Mouse (Mus musculus): ENCODE results near the gene Erf. TPM values are rescaled to one million over a fixed set of nuclear protein-coding genes. Genes with fewer than 3 reads are reported as not detected.

Gene Erf
- 40.7 and 44.2 TPM in 2 replicates for polyA plus RNA-seq (2012; rRNA removed; ENCODE audit: low replicate concordance)

DNA sequence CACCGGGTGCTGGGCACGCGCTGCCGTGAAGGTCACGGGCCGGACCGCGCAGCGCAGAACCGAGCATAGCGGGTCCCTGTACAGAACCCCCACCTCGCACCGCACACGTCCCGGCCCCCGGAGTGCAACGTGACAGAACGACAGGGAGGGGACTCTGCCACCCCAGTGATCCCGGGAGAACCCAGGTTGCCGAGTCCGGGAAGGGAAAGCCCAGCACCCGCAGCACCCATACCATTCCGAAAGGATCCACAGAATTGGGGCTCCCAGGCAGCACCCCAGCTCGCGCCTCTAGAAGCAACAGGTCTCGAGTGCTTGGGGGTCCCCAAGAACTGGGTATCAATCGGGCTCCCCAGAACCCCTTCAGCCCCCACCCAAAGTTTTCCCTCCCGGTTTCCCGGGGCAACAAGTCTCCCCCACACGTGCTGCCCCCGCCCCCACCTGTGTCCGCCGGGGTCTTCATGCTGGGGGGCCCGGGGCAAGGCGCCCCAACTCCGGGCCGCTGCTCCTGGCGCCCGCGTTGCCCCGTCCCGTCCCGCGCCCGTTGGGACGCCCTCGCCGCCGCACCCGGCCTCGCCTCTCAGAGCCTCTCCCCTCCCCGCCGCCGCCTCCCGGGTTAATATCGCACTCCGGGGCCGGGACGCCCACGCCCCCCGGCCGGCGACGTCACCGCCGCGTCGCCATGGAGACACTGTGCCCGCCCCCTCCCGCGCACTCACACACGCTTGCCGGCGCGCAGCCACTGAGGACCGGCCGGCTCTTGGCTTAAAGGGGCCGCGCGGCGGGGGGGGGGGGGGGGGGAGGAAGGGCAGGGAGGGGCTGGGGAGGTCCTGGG, at the start of gene Erf:
Gene Erf, minus strand, starts transcription at position 621 of the 832 bp plus-strand sequence.

DNA sequence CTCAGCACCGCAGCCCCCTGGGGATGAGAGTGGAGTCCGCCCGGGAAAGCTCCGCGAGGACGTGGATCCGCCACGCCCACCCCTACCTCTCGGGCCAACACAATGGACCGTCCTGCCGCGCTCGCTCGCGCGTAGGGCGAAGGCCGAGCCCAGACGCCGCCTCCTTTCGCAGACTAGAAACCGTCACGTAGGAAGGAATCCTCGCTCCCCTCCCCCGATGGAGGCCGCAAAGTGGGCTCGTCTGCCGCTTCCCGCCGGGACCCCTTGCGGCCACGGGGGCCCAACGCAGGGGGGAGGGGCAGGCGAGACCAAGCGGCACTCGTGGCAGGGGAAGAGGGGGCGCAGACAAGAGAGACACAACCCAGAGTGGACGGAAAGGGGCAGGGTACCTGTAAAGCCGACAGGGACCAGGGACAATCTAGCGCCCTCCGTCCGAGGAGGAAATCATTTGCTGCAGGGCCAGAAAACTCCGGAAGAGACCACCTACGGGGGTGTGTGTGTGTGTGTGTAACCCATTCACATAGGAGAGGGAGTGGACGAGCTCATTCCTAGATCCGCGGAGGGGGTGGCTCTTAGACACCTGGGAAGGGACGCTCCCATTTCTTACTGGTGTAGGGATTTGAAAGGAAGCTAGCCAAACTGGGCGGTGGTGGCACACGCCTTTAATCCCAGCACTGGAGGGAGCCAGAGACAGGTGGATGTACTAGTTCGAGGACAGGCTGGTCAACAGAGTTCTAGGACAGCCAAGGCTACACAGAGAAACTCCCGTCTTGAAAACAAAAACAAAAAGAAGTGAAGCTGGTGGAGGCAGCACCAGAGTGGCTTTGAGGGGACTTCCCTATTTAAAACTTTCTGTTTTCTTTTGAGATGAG, 47.1 kb upstream of the Erf start, which contains the start of gene Pafah1b3:
Gene Pafah1b3, minus strand, starts transcription at position 533 of the 872 bp plus-strand sequence.

DNA sequence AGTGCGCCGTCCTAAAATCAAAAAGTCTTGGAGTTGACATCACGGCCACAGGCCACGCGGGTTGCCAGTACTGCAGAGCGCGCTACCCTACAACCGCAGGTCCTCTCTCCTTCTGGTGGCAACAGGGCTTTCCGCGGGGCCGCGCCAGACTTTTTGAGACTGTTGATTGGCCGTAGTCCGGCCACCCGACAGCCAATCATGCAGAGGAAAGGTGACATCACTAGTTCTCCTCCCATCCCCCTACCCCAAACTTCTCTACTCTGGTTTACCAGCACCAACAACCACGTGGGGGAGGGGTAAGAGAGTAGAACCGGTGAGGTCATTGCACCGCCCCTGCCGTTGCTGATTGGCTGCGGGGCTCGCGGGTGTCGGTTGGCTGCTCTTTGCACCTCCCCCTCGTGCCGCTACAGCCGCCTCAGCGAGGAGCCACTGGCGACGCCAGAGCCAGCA, 16.8 kb upstream of the Erf start, which contains the start of gene Cic:
Gene Cic, plus strand, starts transcription at position 404 of the 450 bp plus-strand sequence.

DNA sequence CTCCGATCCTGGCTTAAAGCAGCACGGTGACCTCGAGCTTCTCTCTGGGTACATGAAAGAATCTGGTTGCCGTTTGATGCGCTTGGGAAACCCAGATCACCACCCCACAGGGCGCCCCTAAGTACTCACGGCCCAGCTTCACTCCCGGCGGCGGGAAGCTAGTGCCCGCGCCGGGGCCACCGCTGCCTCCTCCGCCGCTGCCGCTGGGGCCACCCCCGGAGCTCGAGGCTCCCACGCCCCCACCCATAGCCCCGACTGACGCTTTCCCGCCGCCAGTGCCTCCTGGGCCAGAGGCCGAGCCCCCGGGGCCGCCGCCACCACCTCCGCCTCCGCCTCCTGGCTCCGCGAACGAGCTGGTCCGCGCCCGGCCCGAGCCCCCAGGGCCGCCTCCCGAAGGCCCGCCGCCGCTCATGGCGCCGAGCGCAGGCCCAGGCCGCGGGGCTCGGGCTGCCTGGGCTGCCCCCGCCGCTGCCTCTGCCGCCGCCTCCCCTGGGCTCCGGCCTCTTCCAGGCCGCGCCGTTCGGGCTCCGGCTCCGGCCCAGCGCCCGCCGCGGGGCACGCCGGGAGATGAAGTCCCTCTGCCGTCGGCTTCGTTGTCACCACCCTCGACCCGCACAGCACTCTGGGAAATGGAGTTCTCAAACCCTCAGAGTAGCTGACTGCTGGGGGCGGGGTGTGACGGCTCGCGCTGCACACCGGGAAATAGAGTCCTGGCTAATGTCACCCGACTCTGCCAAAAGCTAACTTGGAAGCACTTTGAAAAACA, 13.1 kb downstream of the Erf start, which contains the start of gene Gsk3a:
Gene Gsk3a, minus strand, starts transcription at position 603 of the 766 bp plus-strand sequence.

DNA sequence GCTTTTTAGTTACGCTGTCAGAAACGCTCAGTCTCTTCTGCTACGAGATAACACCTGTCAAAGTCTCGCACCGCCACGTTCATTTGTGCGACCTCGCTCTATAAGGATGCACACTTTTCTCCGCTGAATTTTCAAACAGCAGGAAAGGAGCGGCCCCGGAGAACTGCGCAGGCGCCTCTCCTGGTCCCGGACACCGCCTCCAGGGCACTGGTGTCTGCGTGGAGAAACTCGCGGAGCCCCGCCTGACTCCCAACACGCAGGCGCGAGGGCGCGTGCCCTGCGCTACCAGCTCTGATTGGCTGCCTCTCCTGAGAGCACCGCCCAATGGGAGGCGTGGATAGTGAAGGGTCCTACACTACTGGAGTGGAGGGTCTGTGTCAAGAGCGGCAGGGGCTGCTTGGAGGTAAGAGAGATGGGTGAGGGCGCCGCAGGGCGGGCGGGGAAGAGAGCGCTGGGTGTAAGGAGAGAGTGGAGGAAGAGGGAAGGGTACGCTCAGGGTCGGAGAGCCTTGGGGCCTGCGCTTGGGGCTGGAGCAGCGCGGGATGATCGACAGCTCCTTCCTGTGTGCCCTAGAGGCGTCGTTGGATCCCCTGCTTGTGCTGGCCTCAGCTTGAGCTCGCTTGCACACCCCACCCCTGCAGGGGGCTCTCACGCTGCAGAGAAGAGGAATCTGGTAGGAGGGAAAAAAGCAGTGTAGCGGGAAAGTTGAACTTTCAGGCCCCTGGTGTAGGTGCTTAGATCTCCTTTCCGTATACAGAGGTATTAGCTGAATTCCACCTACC, 29.3 kb downstream of the Erf start, which contains the start of gene Zfp526:
Gene Zfp526, plus strand, starts transcription at position 324 of the 782 bp plus-strand sequence.

DNA sequence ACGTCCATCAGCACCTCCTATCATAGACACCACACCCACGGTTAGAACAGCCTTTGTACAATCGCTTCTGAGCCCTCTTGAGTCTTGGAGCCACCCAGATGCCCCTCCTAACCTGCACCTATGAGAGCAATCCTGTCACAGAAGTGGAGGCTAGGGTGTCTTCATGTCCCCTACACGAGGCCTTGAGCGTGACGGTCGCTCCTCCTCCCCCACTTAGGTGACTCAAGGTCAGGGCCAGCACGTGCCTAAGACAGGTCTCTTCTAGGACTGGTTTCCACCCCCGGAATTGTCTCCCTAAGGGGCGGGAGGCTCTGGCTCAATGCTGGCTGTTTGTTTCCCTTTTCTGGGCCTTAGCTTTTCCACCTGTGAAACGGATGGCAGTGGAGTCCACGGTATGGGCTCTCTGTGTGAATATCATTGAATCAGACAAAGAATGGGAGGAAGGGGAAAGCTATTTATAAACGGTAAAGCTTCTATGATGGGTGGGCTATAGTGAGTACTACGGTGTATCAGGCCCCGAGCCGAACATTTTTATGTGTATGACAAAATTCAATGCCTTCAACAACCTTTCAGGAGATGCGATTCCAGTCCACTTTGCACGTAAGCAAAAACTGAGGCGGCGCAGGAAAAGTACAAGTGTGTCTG, 30.0 kb downstream of the Erf start, which contains the start of gene Dedd2:
Gene Dedd2, minus strand, starts transcription at position 159 of the 645 bp plus-strand sequence.

Other genes starting within 250 kb of the Erf start
- 1.6 and 4.1 TPM in 2 replicates for gene Atp1a3, start 244.8 kb downstream of the Erf start, polyA plus RNA-seq (2012; rRNA removed; ENCODE audit: low replicate concordance)
- gene Grik5, start 178.4 kb downstream of the Erf start, polyA plus RNA-seq (2012; rRNA removed; ENCODE audit: low replicate concordance), result 19.8 and 24.4 TPM in 2 replicates
- gene Zfp574, start 178.2 kb downstream of the Erf start, polyA plus RNA-seq (2012; rRNA removed; ENCODE audit: low replicate concordance), result 34.5 and 39.7 TPM in 2 replicates
- 1.8 and 3.3 TPM in 2 replicates for gene Pou2f2, start 71.0 kb downstream of the Erf start, polyA plus RNA-seq (2012; rRNA removed; ENCODE audit: low replicate concordance)
- 45.9 and 104 TPM in 2 replicates for gene Dedd2, start 30.1 kb downstream of the Erf start, polyA plus RNA-seq (2012; rRNA removed; ENCODE audit: low replicate concordance)
- gene Zfp526, start 29.3 kb downstream of the Erf start, polyA plus RNA-seq (2012; rRNA removed; ENCODE audit: low replicate concordance), result 6.1 and 7.0 TPM in 2 replicates
- gene Gsk3a, start 12.9 kb downstream of the Erf start, polyA plus RNA-seq (2012; rRNA removed; ENCODE audit: low replicate concordance), result 141 and 179 TPM in 2 replicates
- gene Cic, start 16.9 kb upstream of the Erf start, polyA plus RNA-seq (2012; rRNA removed; ENCODE audit: low replicate concordance), result 54.5 and 62.2 TPM in 2 replicates
- gene Pafah1b3, start 47.2 kb upstream of the Erf start, polyA plus RNA-seq (2012; rRNA removed; ENCODE audit: low replicate concordance), result 86.5 and 148 TPM in 2 replicates
- 0.07 TPM in 1 of 2 replicates, not detected in the other for gene Prr19, start 50.6 kb upstream of the Erf start, polyA plus RNA-seq (2012; rRNA removed; ENCODE audit: low replicate concordance)
- 0.64 and 1.5 TPM in 2 replicates for gene Tmem145, start 55.3 kb upstream of the Erf start, polyA plus RNA-seq (2012; rRNA removed; ENCODE audit: low replicate concordance)
- gene Megf8, start 66.4 kb upstream of the Erf start, polyA plus RNA-seq (2012; rRNA removed; ENCODE audit: low replicate concordance), result 21.0 and 22.1 TPM in 2 replicates
- gene Cnfn, start 119.0 kb upstream of the Erf start, polyA plus RNA-seq (2012; rRNA removed; ENCODE audit: low replicate concordance), result 1.1 TPM in 1 of 2 replicates, not detected in the other
- 65.3 and 226 TPM in 2 replicates for gene Lipe, start 147.9 kb upstream of the Erf start, polyA plus RNA-seq (2012; rRNA removed; ENCODE audit: low replicate concordance)
- gene Cxcl17, start 162.1 kb upstream of the Erf start, polyA plus RNA-seq (2012; rRNA removed; ENCODE audit: low replicate concordance), result 1.9 TPM in 1 of 2 replicates, not detected in the other
- 97.6 and 182 TPM in 2 replicates for gene Ceacam1, start 226.8 kb upstream of the Erf start, polyA plus RNA-seq (2012; rRNA removed; ENCODE audit: low replicate concordance)